Mouse (Mus musculus): ENCODE measurements around the gene Slfn1. TPM values are rescaled to one million over a fixed set of nuclear protein-coding genes. Genes with fewer than 3 reads are reported as not detected.

Gene Slfn1
- total and polyA plus RNA-seq, 3 experiments, result 0.22 TPM; not detected in 2

DNA sequence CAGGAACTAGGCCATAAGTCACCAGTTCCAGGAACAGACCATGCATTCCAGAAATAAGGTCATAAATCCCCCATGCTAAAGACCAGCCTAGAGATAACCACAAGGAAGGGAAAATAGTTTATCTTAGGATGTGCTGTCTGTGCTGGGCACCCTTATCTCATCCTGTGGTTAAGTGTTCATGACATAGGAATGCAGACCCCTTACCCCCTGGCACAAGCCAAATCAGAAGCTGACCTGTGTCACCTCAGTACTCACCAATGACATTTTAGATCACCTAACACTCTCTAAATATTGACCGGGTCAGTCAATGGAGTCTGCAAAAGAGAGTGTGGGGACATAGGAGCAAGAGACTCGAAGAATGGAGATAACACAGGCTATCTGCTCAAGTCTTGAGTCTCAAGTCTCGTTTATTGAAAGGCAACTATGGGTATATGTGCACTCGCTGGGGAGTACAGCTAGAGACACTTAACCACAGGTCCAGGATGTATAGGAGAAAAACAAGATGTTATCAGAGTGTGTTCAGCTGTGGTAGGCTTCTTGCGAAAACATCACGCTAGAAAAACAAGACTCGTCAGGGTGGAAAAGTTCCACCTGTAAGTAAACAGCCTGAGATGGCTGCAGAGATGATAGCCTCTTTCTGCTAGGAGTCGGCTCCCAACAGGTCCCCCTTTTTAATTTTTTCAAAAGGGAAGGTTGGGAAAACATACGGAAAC lies 37.0 kb upstream of the Slfn1 start:
- ATAC-seq (ENCODE audit: extremely low read depth, insufficient number of reproducible peaks, low FRiP score, poor library complexity, severe bottlenecking), result peak; percentile 73
- TF ChIP-seq TAL1 (conservative IDR thresholded peaks at IDR 0.05; ENCODE audit: low read depth, low read length), result peak; percentile 84
- no peak; the same call in 1 of the 2 replicates for TF ChIP-seq GATA2 (IDR thresholded peaks at IDR 0.05; ENCODE audit: borderline replicate concordance, low read depth, low read length)
- no peak for TF ChIP-seq POLR2AphosphoS5 (IDR thresholded peaks at IDR 0.05; ENCODE audit: insufficient replicate concordance, low read depth, low read length)
- no peak for TF ChIP-seq CTCF (IDR thresholded peaks at IDR 0.05; ENCODE audit: low read depth, low read length)
- no peak for TF ChIP-seq GATA1 (IDR thresholded peaks at IDR 0.05; ENCODE audit: borderline replicate concordance, low read length)
- Histone ChIP-seq H3K4me3 (ENCODE audit: low read depth, low read length) (peak overlapping the region; percentile 23; the same call in 1 of the 2 replicates), H3K27me3 (ENCODE audit: insufficient read depth, low read length) (no peaks in the 10 kb centered on the region), H3K4me1 (ENCODE audit: insufficient read depth, low read depth, low read length) (peaks cover 42% of the 10 kb centered on the region), H3K9me3 (replicated peaks) (peaks cover 18% of the 10 kb centered on the region), H3K36me3 (replicated peaks) (no peaks in the 10 kb centered on the region)
- peak; percentile 47 for DNase-seq (ENCODE audit: low spot score)

DNA sequence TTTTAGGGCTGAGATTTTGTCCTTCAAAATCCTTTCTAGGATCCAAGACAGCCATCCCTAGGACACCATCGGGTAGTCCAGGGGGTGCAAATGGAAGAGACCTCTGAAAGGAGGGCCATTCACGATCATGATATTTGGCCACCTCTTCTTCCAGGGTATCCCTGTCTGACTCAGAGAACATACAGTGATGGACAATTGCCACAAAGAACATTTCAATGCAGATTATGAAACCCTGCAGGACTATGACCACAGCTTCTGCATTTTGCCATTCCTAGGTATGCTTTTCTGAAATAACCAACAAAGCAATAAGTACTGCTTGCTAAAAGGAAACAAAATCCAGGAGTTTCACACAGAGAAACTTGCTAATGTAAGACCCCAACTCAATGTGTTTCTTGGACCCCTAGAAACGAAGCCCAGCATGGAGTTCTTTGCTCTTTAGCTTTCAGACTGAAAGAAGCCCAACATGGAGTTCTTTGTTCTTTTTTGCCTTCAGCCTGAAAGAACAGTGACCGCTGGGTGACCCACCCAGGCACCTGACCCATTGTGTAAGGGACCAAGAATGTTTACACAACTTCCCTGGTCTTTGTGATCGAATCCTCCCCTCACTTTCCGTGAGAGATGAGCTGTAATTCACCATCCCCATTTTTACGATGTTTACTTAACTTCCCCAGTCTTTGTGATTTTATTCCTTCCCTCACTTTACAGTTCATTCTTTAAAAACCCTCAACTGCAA lies 33.7 kb upstream of the Slfn1 start:
- no peak for DNase-seq (ENCODE audit: low spot score)
- H3K27me3 ChIP-seq (ENCODE audit: insufficient read depth, low read length), result no peaks in the 10 kb centered on the region
- no peaks in the 10 kb centered on the region for H3K36me3 ChIP-seq (replicated peaks)
- TF ChIP-seq GATA2 (IDR thresholded peaks at IDR 0.05; ENCODE audit: borderline replicate concordance, low read depth, low read length) (no peak), CTCF (IDR thresholded peaks at IDR 0.05; ENCODE audit: low read depth, low read length) (no peak)
- no peak for ATAC-seq (ENCODE audit: extremely low read depth, insufficient number of reproducible peaks, low FRiP score, poor library complexity, severe bottlenecking)
- H3K4me1 ChIP-seq (ENCODE audit: insufficient read depth, low read depth, low read length), result peaks cover 37% of the 10 kb centered on the region
- peaks cover 21% of the 10 kb centered on the region for H3K9me3 ChIP-seq (replicated peaks)
- H3K4me3 ChIP-seq (ENCODE audit: low read depth, low read length), result no peak overlapping the region

DNA sequence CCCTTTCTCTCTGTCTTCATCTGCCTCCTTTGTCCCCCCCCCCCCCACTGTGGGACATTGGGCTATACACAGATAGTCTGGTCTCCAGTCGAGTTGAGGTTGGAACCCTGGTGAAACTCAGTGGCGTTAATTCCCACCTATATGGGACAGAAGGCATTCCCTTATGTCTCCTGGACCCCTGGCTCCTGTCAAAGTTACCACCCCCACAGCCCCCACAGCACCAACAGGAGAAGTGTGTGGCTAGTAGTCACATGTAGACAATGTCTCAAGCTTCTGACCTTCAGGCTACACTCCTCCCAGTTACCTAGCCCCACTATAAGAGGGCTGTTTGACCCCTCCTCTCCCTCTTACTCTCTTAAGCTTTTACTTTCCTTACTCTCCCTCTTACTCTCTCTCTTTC lies 32.5 kb upstream of the Slfn1 start:
- no peak for TF ChIP-seq CTCF (IDR thresholded peaks at IDR 0.05; ENCODE audit: low read depth, low read length)
- TF ChIP-seq POLR2AphosphoS5 (IDR thresholded peaks at IDR 0.05; ENCODE audit: insufficient replicate concordance, low read depth, low read length), result no peak
- TF ChIP-seq TAL1 (conservative IDR thresholded peaks at IDR 0.05; ENCODE audit: low read depth, low read length), result no peak
- TF ChIP-seq GATA2 (IDR thresholded peaks at IDR 0.05; ENCODE audit: borderline replicate concordance, low read depth, low read length), result no peak
- no peak for TF ChIP-seq GATA1 (IDR thresholded peaks at IDR 0.05; ENCODE audit: borderline replicate concordance, low read length)
- H3K4me3 ChIP-seq (ENCODE audit: low read depth, low read length), result no peak overlapping the region
- DNase-seq (ENCODE audit: low spot score) (no peak), ATAC-seq (ENCODE audit: extremely low read depth, insufficient number of reproducible peaks, low FRiP score, poor library complexity, severe bottlenecking) (no peak)
- peaks cover 27% of the 10 kb centered on the region for H3K4me1 ChIP-seq (ENCODE audit: insufficient read depth, low read depth, low read length)
- H3K27me3 ChIP-seq (ENCODE audit: insufficient read depth, low read length), result no peaks in the 10 kb centered on the region
- no peaks in the 10 kb centered on the region for H3K36me3 ChIP-seq (replicated peaks)
- peaks cover 21% of the 10 kb centered on the region for H3K9me3 ChIP-seq (replicated peaks)

DNA sequence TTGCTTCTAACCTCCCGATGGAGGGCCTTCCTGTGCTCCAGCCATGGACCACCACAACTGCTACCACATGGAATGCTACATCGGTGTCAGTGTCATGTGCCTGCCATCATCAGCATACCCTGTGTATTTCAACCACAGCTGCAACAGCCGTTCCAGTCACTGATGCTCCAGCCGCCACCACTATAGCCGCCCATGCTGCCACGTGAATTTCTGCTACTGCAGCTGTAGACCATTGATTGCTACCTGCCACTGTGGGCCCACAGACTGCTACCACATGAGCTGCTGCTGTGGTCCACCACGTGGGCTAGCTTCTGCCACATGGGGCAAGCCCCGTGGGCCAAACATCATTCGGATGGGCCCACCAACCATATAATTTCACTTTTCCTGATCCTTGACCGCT lies 31.9 kb upstream of the Slfn1 start:
- H3K27me3 ChIP-seq (ENCODE audit: insufficient read depth, low read length), result no peaks in the 10 kb centered on the region
- ATAC-seq (ENCODE audit: extremely low read depth, insufficient number of reproducible peaks, low FRiP score, poor library complexity, severe bottlenecking) (no peak), DNase-seq (ENCODE audit: low spot score) (no peak)
- no peak for TF ChIP-seq TAL1 (conservative IDR thresholded peaks at IDR 0.05; ENCODE audit: low read depth, low read length)
- no peak for TF ChIP-seq CTCF (IDR thresholded peaks at IDR 0.05; ENCODE audit: low read depth, low read length)
- peaks cover 21% of the 10 kb centered on the region for H3K4me1 ChIP-seq (ENCODE audit: insufficient read depth, low read depth, low read length)
- H3K4me3 ChIP-seq (ENCODE audit: low read depth, low read length), result no peak overlapping the region
- H3K9me3 ChIP-seq (replicated peaks), result peaks cover 21% of the 10 kb centered on the region
- no peaks in the 10 kb centered on the region for H3K36me3 ChIP-seq (replicated peaks)

DNA sequence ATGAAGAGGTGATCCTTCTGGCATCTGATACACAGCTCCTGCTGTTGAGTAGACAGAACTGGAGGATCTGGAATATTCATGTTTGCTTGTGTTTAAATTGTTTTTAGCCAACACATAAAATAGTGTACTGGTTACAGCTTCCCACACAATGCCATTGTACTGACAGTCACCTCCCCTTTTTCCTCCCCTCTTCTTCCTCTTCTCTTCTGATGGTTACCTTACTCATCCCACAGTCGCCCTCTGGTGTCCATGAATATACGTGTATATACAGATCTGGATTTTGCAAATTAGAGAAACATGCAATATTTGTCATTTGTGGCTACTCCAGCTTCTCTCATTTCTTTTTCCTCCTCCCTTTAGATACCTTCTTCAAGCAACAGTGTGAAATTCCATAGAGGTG lies 1.5 kb upstream of the Slfn1 start:
- no peak for DNase-seq (ENCODE audit: low spot score)
- no peak for ATAC-seq (ENCODE audit: extremely low read depth, insufficient number of reproducible peaks, low FRiP score, poor library complexity, severe bottlenecking)

DNA sequence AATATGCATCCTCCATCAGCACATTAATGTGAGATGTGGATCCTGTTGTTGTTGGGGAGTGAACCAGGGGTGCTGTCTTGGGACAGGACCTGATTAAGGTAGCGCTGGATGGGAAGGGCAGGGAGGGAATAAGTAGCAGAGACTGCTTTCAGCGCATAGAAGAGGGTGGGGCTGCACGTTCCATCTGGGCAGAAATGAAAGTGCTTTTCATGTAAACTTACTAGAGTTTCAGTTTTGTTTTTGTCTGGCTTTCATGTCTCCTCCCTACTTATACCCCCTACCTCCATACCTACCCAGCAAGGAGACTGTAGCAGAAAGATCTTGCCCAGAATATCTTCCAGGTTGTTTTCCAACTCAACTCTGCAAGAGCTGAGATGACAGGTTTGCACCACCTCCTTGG lies 1.4 kb downstream of the Slfn1 start:
- TF ChIP-seq CTCF (IDR thresholded peaks at IDR 0.05; ENCODE audit: low read depth, low read length) (no peak), POLR2AphosphoS5 (IDR thresholded peaks at IDR 0.05; ENCODE audit: insufficient replicate concordance, low read depth, low read length) (no peak), TAL1 (conservative IDR thresholded peaks at IDR 0.05; ENCODE audit: low read depth, low read length) (no peak), GATA2 (IDR thresholded peaks at IDR 0.05; ENCODE audit: borderline replicate concordance, low read depth, low read length) (no peak), GATA1 (IDR thresholded peaks at IDR 0.05; ENCODE audit: borderline replicate concordance, low read length) (no peak)
- H3K4me3 ChIP-seq (ENCODE audit: low read depth, low read length), result peak overlapping the region; percentile 8; the same call in 1 of the 2 replicates
- ATAC-seq (ENCODE audit: extremely low read depth, insufficient number of reproducible peaks, low FRiP score, poor library complexity, severe bottlenecking), result no peak
- peaks cover 61% of the 10 kb centered on the region for H3K27me3 ChIP-seq (ENCODE audit: insufficient read depth, low read length)
- H3K4me1 ChIP-seq (ENCODE audit: insufficient read depth, low read depth, low read length), result peaks cover 27% of the 10 kb centered on the region
- H3K9me3 ChIP-seq (replicated peaks), result no peaks in the 10 kb centered on the region
- DNase-seq (ENCODE audit: low spot score), result no peak
- H3K36me3 ChIP-seq (replicated peaks), result no peaks in the 10 kb centered on the region

More for the DNA sequence above, 1.5 kb upstream of the Slfn1 start:
- peaks cover 37% of the 10 kb centered on the region for H3K27me3 ChIP-seq (ENCODE audit: insufficient read depth, low read length)
- no peak for TF ChIP-seq GATA2 (IDR thresholded peaks at IDR 0.05; ENCODE audit: borderline replicate concordance, low read depth, low read length)
- no peak for TF ChIP-seq TAL1 (conservative IDR thresholded peaks at IDR 0.05; ENCODE audit: low read depth, low read length)
- TF ChIP-seq CTCF (IDR thresholded peaks at IDR 0.05; ENCODE audit: low read depth, low read length), result peak; percentile 16; the same call in 1 of the 2 replicates
- peaks cover 30% of the 10 kb centered on the region for H3K4me1 ChIP-seq (ENCODE audit: insufficient read depth, low read depth, low read length)
- no peak overlapping the region for H3K4me3 ChIP-seq (ENCODE audit: low read depth, low read length)
- H3K9me3 ChIP-seq (replicated peaks), result no peaks in the 10 kb centered on the region
- no peaks in the 10 kb centered on the region for H3K36me3 ChIP-seq (replicated peaks)

Data from G1E (cell line).